Mouse (Mus musculus): ENCODE results near the gene Tceal8. TPM values are rescaled to one million over a fixed set of nuclear protein-coding genes. Genes with fewer than 3 reads are reported as not detected.
"Not testable (repeated sequence)": the region's sequence is repeated elsewhere in the genome, so short reads cannot be mapped to it uniquely, and the experiment has no call there.

Tceal8 gene
- 167 and 187 TPM in 2 replicates for polyA plus RNA-seq (2015; fragmentation: Nextera tagmentation; extraction: Ambion mirVana)

GRCm38 (mm10) chrX:136172118-136172551 is at the start of gene Tceal8:
TSS of gene Tceal8 (minus strand) at chrX:136172342.
- peak; percentile 85 for ATAC-seq (ENCODE audit: insufficient read depth)
- Histone ChIP-seq H3K4me1 (replicated peaks) (peaks cover 8% of the 10 kb centered on the region), H3K36me3 (replicated peaks) (0 out of 2 replicates have a peak, but pooled peaks cover 5% of the 10 kb centered on the region), H3K4me3 (replicated peaks) (peak within 1 kb of the TSS; percentile 64), H3K27ac (replicated peaks) (peak within 1 kb of the TSS; percentile 83), H3K9ac (peak within 1 kb of the TSS; percentile 62), H3K27me3 (no peaks in the 10 kb centered on the region; the same call in 1 of the 2 replicates), H3K9me3 (replicated peaks) (no peaks in the 10 kb centered on the region), H3K4me2 (peak within 1 kb of the TSS; percentile 68)
- WGBS (ENCODE audit: insufficient replicate concordance): 12% methylated on average over 10 of the region's 10 CpGs

- Histone ChIP-seq H3K27me3 (peaks cover 9% of the 10 kb centered on the region; the same call in 1 of the 2 replicates), H3K36me3 (replicated peaks) (no peaks in the 10 kb centered on the region), H3K9me3 (replicated peaks) (no peaks in the 10 kb centered on the region), H3K27ac (replicated peaks) (no peak overlapping the region), H3K9ac (no peak overlapping the region), H3K4me1 (replicated peaks) (no peaks in the 10 kb centered on the region), H3K4me2 (no peak overlapping the region), H3K4me3 (replicated peaks) (no peak overlapping the region)
- ATAC-seq (ENCODE audit: insufficient read depth): no peak
- 44% methylated on average over 1 of the region's 1 CpGs for WGBS (ENCODE audit: insufficient replicate concordance)
Observed at GRCm38 (mm10) chrX:136216303-136216702, 44.2 kb upstream of the Tceal8 start.

DNA sequence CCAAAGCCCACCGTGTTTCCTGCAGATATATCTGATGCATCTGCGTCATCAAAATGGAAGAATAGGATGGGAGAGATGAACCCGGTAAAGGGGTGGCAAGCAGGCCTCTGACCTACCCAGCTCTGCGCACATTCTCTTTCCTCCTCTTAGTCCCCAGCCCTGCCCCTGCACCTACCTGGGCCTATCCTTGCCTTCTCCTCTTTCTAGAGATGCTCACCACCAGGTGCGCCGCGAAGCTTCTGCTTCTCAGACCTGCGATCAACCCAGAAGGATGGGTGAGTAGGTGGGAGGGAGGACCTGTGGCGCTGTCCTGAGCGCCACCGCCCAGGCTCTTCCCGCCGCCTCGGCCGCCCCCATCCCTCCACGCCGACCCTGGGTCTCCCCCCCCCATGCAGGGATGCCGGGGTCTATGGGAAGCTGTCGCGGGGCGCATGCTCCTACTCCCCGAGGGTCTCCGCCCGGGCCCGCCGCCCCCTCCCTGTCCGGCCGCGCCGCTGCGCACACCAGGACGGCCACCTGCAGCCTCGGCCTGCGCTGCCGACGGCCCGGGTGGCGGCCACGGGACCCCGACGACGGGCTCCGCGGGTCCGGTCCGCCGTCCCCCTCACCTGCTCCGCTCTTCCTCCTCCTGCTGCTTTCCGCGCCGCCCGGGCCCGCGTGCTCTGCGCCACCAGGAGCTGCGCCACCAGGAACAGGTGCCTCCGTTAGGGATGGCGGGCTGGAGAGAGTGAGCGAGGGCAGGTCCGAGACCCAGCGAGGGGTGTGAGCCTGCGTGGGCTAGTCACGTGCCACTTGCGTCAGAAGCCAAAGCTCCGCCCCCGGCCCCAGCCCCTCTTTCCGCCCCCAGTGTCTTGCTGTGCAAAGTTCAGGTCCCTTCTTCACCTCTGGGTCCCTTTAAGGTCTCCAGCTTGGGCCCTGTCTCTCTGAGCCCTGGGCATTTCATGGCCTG is 42.9 kb upstream of the Tceal8 start, which contains the start of the genes Tceal7 and Bex1:
Tceal7 (plus strand) TSS at position 51 of the 949 bp plus-strand sequence.
Bex1 (minus strand) TSS at position 785 of the 949 bp plus-strand sequence.
- H3K9ac ChIP-seq; H3K36me3 ChIP-seq (replicated peaks); H3K27me3 ChIP-seq; H3K4me1 ChIP-seq (replicated peaks); H3K9me3 ChIP-seq (replicated peaks); H3K27ac ChIP-seq (replicated peaks): not testable (repeated sequence)
- peak; percentile 81 for ATAC-seq (ENCODE audit: insufficient read depth)
- WGBS (ENCODE audit: insufficient replicate concordance): 25% methylated on average over 19 of the region's 67 CpGs
- H3K4me3 ChIP-seq (replicated peaks): peak within 1 kb of the TSS; percentile 34
- H3K4me2 ChIP-seq: peak within 1 kb of the TSS; percentile 5; the same call in 1 of the 2 replicates

DNA sequence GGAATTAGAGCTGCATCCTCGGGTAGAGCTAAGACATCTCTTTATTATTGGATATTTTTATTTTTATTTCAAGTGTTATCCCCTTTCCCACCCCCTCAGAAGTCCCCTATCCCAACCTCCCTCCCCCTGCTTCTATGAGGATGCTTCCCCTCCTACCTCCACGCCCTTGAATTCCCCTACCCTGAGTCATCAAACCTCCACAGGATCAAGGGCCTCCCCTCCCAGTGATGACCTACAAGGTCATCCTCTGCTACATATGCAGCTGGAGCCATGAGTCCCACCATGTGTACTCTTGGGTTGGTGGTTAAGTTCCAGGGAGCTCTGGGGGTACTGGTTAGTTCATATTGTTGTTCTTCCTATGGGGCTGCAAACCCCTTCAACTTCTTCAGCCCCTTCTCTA is 41.3 kb upstream of the Tceal8 start:
- ATAC-seq (ENCODE audit: insufficient read depth): no peak
- H3K27me3 ChIP-seq: peaks cover 9% of the 10 kb centered on the region; the same call in 1 of the 2 replicates
- no peak overlapping the region for H3K4me2 ChIP-seq
- H3K9me3 ChIP-seq (replicated peaks): no peaks in the 10 kb centered on the region
- H3K9ac ChIP-seq: no peak overlapping the region
- no peaks in the 10 kb centered on the region for H3K36me3 ChIP-seq (replicated peaks)
- H3K27ac ChIP-seq (replicated peaks): no peak overlapping the region
- WGBS (ENCODE audit: insufficient replicate concordance): 36% methylated on average over 2 of the region's 2 CpGs
- H3K4me3 ChIP-seq (replicated peaks): no peak overlapping the region
- no peaks in the 10 kb centered on the region for H3K4me1 ChIP-seq (replicated peaks)

GRCm38 (mm10) chrX:136204406-136204805 is 32.3 kb upstream of the Tceal8 start:
- Histone ChIP-seq H3K27ac (replicated peaks) (no peak overlapping the region), H3K4me1 (replicated peaks) (no peaks in the 10 kb centered on the region), H3K4me2 (no peak overlapping the region), H3K9ac (no peak overlapping the region), H3K27me3 (peaks cover 10% of the 10 kb centered on the region), H3K36me3 (replicated peaks) (no peaks in the 10 kb centered on the region), H3K9me3 (replicated peaks) (no peaks in the 10 kb centered on the region), H3K4me3 (replicated peaks) (no peak overlapping the region)
- no peak for ATAC-seq (ENCODE audit: insufficient read depth)
- WGBS (ENCODE audit: insufficient replicate concordance): 48% methylated on average over 6 of the region's 6 CpGs

DNA sequence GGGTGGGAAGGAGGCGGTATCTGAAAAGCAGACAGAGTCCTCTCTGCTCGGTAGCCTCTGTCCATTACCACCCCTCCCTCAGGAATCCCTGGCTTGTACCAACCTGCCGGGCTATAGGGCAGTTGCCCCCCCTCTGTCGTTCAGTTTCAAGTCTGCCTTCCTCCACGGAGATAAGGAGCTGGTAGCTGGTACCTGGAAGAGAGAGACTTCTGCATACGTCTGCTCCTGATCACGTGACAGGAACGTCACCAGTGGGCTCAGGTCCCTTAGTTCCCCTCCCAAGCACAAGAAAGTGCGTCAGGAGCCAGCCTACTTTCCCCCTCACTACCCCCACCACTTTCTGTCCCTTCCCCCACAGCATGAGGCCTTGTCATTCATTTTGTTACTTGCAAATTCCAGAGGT is 31.5 kb upstream of the Tceal8 start, which contains the start of gene Tceal5:
Tceal5 (minus strand) TSS at position 213 of the 403 bp plus-strand sequence.
- WGBS (ENCODE audit: insufficient replicate concordance): 18% methylated on average over 9 of the region's 9 CpGs
- Histone ChIP-seq H3K9me3 (replicated peaks) (no peaks in the 10 kb centered on the region), H3K4me1 (replicated peaks) (no peaks in the 10 kb centered on the region), H3K4me3 (replicated peaks) (peak within 1 kb of the TSS; percentile 33), H3K27me3 (peaks cover 10% of the 10 kb centered on the region), H3K36me3 (replicated peaks) (no peaks in the 10 kb centered on the region), H3K27ac (replicated peaks) (peak within 1 kb of the TSS; percentile 48; the same call in 1 of the 2 replicates), H3K4me2 (peak within 1 kb of the TSS; percentile 20), H3K9ac (no peak within 1 kb of the TSS; the same call in 1 of the 2 replicates)
- ATAC-seq (ENCODE audit: insufficient read depth): peak; percentile 66

DNA sequence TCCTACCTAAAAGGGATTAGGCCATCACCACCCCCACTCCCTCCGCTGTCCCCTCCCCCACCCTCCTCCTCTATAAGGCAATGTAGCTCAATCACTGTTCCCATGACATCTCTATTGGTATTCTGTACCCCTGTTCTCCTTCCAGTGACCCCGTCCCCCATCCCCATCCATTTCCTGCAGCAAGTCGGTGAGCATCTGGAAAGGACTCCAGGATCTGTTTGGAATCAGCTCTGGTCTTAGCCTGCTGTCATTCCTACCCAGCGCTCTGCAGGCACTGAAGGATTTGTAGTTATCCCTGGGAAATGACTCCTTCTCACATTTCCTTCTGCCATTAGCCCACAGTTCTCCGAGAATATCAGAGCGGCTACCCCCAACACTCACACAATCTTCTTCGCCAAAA is 31.1 kb upstream of the Tceal8 start:
- Histone ChIP-seq H3K4me1 (replicated peaks) (no peaks in the 10 kb centered on the region), H3K36me3 (replicated peaks) (no peaks in the 10 kb centered on the region), H3K4me2 (peak overlapping the region; percentile 20), H3K9ac (no peak overlapping the region; the same call in 1 of the 2 replicates), H3K9me3 (replicated peaks) (no peaks in the 10 kb centered on the region), H3K27ac (replicated peaks) (peak overlapping the region; percentile 48; the same call in 1 of the 2 replicates), H3K27me3 (peaks cover 10% of the 10 kb centered on the region), H3K4me3 (replicated peaks) (peak overlapping the region; percentile 33)
- ATAC-seq (ENCODE audit: insufficient read depth): 0 out of 2 replicates have a peak, but pooled peaks have one; percentile 25
- whole genome bisulfite sequencing (ENCODE audit: insufficient replicate concordance): 21% methylated on average over 7 of the region's 7 CpGs

DNA sequence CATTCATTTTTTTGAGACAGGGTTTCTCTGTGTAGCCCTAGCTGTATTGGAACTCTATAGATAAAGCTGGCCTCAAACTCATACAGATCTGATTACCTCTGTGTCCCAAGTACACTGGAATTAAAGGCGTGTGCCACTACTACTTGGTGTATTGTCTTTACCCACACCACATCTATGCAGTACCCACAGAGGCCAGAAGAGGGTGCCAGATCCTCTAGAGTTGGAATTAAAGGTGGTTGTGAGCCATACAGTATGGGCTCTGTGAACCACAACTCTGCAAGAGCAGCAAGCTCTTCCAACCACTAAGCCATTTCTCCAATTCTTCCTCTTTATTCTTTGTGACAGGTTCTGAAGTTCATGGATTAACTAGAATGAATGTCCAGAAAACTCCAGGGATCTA is 24.7 kb upstream of the Tceal8 start:
- no peak overlapping the region for H3K4me2 ChIP-seq
- no peaks in the 10 kb centered on the region for H3K4me1 ChIP-seq (replicated peaks)
- no peaks in the 10 kb centered on the region for H3K9me3 ChIP-seq (replicated peaks)
- H3K9ac ChIP-seq: no peak overlapping the region
- H3K27ac ChIP-seq (replicated peaks): no peak overlapping the region
- no peak for ATAC-seq (ENCODE audit: insufficient read depth)
- 41% methylated on average over 1 of the region's 1 CpGs for WGBS (ENCODE audit: insufficient replicate concordance)
- H3K4me3 ChIP-seq (replicated peaks): no peak overlapping the region
- no peaks in the 10 kb centered on the region for H3K36me3 ChIP-seq (replicated peaks)
- 0 out of 2 replicates have a peak, but pooled peaks cover under 1% of the 10 kb centered on the region for H3K27me3 ChIP-seq

GRCm38 (mm10) chrX:136195193-136195944 is 23.2 kb upstream of the Tceal8 start:
- Histone ChIP-seq H3K4me1 (replicated peaks) (no peaks in the 10 kb centered on the region), H3K9ac (no peak overlapping the region), H3K9me3 (replicated peaks) (no peaks in the 10 kb centered on the region), H3K27ac (replicated peaks) (no peak overlapping the region), H3K4me2 (no peak overlapping the region), H3K27me3 (no peaks in the 10 kb centered on the region), H3K36me3 (replicated peaks) (no peaks in the 10 kb centered on the region), H3K4me3 (replicated peaks) (no peak overlapping the region)
- 63% methylated on average over 16 of the region's 16 CpGs for WGBS (ENCODE audit: insufficient replicate concordance)
- ATAC-seq (ENCODE audit: insufficient read depth): no peak

- no peak overlapping the region for H3K9ac ChIP-seq
- H3K36me3 ChIP-seq (replicated peaks): no peaks in the 10 kb centered on the region
- WGBS (ENCODE audit: insufficient replicate concordance): 50% methylated on average over 1 of the region's 1 CpGs
- H3K27ac ChIP-seq (replicated peaks): no peak overlapping the region
- no peak for ATAC-seq (ENCODE audit: insufficient read depth)
- no peak overlapping the region for H3K4me2 ChIP-seq
- H3K4me3 ChIP-seq (replicated peaks): no peak overlapping the region
- H3K4me1 ChIP-seq (replicated peaks): no peaks in the 10 kb centered on the region
- H3K27me3 ChIP-seq: no peaks in the 10 kb centered on the region
- H3K9me3 ChIP-seq (replicated peaks): no peaks in the 10 kb centered on the region
Observed at GRCm38 (mm10) chrX:136183107-136183506, 11.0 kb upstream of the Tceal8 start.
